Mouse (Mus musculus) left cerebral cortex, postnatal 14 days (tissue): Measurements from ENCODE around the gene Tldc2. TPM values are rescaled to one million over a fixed set of nuclear protein-coding genes. Genes with fewer than 3 reads are reported as not detected.

ENCODE experiments used
- DNase-seq, 2 experiments: peaks; one replicate each; pipeline ENCODE4 v3.0.0; 2021 to 2022; ENCODE audit warnings: low spot score in 2 of 2, mixed read lengths in 1 of 2
- intact Hi-C: fragments of 180-260 bp; cut with DNase I; formaldehyde crosslinking; loops from one replicate; pipeline ENCODE4 v1.15.1; 2025
- total RNA-seq, 2 experiments: library from RNA; stranded (reverse); gene quantifications; 2 replicates each; pipeline ENCODE4 v1.2.3; 2021

Tldc2 gene
- total RNA-seq, 2 experiments from 2014 or later, result not detected

DNA sequence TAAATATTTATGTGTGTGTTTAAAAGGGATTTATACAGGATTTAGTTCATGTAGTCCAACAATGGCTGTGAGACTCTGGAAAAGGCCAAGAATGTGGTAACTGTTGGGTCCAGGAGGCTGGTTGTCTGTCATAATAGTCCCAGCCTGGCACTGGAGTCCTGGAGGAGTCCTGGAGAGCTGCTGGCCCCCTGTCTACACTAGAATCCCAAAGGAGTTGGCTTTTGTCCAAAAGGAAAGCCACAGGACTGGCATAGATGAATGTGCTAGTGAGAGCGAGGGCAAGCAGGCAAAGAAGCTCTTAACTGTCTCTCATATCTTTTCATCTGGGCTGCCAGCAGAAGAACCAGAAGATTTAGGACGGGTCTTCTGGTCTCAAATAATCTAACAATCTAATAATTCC, 49.8 kb downstream of the Tldc2 start:
- no peak for DNase-seq
- intact Hi-C loops, result no loop called here

DNA sequence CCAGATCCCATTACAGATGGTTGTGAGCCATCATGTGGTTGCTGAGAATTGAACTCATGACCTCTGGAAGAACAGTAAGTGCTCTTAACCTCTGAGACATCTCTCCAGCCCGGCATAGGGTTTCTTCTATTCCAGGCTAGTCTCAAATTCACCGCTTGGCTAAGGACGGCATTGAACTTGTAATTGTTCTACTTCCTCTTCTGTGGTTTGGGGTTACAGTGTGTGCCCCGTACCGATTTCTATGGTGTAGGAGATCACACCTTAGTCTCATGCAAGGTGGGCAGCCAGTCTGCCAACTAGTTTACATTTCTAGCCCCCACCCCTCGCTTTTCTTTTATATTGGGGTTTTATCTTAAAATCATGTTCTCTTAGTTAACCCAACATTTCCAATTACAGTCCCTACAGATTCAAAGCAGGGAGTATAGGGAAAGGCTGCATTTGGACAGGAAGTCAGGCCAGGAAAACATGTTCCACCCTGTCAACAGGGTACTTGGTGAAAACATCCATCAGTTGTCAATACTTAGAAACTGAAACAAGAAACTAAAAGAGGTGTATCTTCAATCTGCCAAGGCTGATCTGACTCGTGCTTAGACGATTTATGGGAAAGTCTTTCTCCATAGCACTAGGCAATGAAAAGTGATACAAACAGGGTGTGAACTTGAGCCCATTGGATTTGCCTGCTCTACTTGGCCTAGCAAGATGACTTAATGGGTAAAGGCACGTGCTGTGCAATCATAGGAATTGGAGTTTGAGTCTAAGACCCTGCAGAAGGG, 51.3 kb downstream of the Tldc2 start:
- intact Hi-C loops, result no loop called here

DNA sequence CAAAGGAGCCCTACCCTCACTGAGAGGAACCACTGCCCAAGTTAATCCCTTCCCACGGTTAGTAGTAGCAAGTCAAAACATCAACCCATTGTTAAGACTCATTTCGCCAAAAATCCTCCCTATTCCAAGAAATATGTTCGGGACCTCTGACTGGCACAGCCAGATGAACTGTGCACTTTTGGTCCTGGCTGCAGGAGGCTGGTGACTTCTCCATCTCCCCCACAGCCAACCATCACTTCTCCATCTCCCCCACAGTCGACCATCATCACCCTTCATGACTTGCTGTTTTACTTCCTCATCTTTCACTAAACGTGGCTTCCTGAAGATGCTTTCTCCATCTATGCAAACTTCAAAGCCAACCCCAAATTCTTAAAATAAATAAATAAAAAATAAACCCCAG, 52.0 kb downstream of the Tldc2 start:
- no peak for DNase-seq
- intact Hi-C loops, result no loop called here

More for the DNA sequence above, 51.3 kb downstream of the Tldc2 start:
- no peak for DNase-seq

DNA sequence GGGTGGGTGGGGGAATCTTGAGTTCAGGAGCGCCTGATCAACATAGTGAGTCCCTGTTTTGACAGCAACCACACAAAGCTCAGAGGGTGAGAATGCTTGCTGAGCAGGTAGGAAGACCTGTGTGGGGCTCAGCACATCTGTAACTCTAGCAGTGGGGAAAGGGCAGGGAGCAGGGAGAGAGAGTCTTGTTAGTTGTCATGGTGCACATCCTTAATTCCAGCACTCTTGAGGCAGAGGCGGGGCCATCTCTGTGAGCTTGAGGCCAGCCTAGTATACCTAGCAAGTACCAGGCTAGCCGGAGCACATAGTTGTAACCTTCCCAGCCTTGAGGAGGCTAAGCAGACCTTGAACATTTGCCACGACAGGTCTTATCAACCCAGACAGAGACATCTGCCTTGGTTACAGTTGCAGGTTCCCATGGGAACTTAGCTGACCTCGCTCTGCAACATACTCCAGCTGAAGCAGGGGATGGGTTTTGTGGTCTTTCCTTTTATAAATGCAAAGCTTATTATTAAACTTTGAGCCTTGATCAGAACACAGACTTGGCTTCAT, 52.5 kb downstream of the Tldc2 start:
- no peak for DNase-seq
- intact Hi-C loops, result no loop called here

DNA sequence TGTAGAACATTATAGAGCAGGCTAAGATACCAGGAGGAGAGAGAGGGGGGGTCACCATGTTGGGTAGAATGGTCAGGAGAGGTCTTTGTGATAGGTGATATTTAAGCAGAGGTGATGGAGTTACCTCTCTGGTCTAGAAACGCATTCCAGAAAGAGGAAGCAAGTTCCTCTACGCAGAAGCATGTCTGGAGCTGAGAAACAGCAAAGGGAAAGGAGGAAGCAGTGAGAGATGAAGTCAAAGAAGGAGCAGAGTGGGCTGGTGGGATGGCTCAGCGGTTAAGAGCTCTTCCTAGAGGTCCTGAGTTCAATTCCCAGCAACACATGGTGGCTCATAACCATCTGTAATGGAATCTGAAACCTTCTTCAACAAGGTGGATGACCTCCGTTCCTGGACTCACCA, 55.1 kb downstream of the Tldc2 start:
- intact Hi-C loops, result no loop called here
- no peak for DNase-seq

DNA sequence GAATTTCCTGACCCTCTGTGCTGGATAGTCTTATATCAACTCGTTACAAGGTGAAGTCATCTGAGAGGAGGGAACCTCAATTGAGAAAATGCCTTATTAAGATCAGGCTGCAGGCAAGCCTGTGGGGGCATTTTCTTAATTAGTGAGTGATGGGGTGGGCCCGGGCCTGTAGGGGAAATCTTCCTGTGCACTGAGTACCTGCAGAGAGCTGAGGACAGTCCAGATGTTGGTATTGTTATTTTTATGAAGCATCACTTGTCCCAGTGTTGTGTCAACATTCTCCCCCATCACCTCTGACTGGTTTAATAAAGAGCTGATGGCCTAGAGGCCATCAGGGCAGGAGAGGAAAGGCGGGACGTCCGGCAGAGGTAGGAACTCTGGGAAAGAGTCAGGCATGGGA, 57.3 kb downstream of the Tldc2 start:
- intact Hi-C loops, result no loop called here
- no peak for DNase-seq

DNA sequence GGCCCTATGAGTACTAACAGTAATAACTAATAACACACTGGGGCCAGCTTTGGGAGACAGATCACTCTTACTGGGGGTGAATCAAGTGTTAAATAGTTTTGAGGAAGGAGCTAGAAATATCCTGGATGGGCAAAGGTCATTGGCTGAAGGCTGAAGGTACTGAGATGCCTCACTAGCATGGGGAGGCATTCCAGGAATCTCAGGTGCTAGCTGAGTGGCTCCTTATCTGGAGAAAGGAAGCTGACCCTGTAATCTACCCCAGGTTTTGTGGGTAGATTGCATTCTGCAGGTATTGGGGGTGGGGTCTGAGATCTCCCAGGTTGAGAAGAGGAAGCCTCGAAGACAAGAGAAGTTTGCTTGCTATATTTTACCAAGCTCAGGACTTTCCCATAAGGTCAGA, 58.3 kb downstream of the Tldc2 start:
- intact Hi-C loops, result no loop called here
- no peak for DNase-seq

Other genes starting within 250 kb of the Tldc2 start
- 1 to 10 TPM in 1 of 2 experiments, under 1 TPM in 1; 0.88 to 1.5 TPM for gene Tgif2, start 247.0 kb upstream of the Tldc2 start, total RNA-seq
- gene 4930518I15Rik, start 229.1 kb upstream of the Tldc2 start, total RNA-seq, result 1 to 10 TPM; 1.3 to 1.9 TPM
- gene Rab5if, start 223.9 kb upstream of the Tldc2 start, total RNA-seq, result 100 to 1,000 TPM; 113 to 125 TPM
- under 1 TPM; 0.18 to 0.21 TPM for gene Sla2, start 199.9 kb upstream of the Tldc2 start, total RNA-seq
- 100 to 1,000 TPM; 569 to 619 TPM for gene Ndrg3, start 95.0 kb upstream of the Tldc2 start, total RNA-seq
- gene Dsn1, start 79.9 kb upstream of the Tldc2 start, total RNA-seq, result 1 to 10 TPM; 5.2 to 5.5 TPM
- 10 to 100 TPM; 38.8 to 41.1 TPM for gene Soga1, start 7.8 kb upstream of the Tldc2 start, total RNA-seq
- 10 to 100 TPM; 12.0 to 14.1 TPM for gene Samhd1, start 48.2 kb downstream of the Tldc2 start, total RNA-seq
- 1 to 10 TPM; 1.7 to 1.8 TPM for gene Rbl1, start 117.5 kb downstream of the Tldc2 start, total RNA-seq
- 100 to 1,000 TPM; 132 to 133 TPM for gene Rpn2, start 192.0 kb downstream of the Tldc2 start, total RNA-seq
- gene Mroh8, start 192.5 kb downstream of the Tldc2 start, total RNA-seq, result 1 to 10 TPM in 1 of 2 experiments, under 1 TPM in 1; 0.85 to 1.3 TPM